Mouse (Mus musculus) cerebellum, adult 2 months (tissue): ENCODE measurements around the gene Ap3b1. TPM values are rescaled to one million over a fixed set of nuclear protein-coding genes. Genes with fewer than 3 reads are reported as not detected.

Source experiments
- DNase-seq, 2 experiments: peaks; one replicate each; pipeline ENCODE4 v3.0.0; 2021
- H3K27ac ChIP-seq: fragments of 200-500 bp; 2 replicates; pipeline ENCODE4 v1.5.1; 2012; ENCODE audit warnings: low read length, control low read depth, inconsistent platforms; ENCODE audit not compliant: insufficient read depth
- H3K27me3 ChIP-seq: fragments of 200-500 bp; 2 replicates; pipeline ENCODE4 v1.6.1; 2012; ENCODE audit warnings: inconsistent platforms, mild to moderate bottlenecking, low read length, moderate library complexity; ENCODE audit not compliant: control insufficient read depth, insufficient read depth
- H3K4me1 ChIP-seq: fragments of 200-500 bp; 2 replicates; pipeline ENCODE4 v1.6.1; 2011; ENCODE audit warnings: low read length; ENCODE audit not compliant: control insufficient read depth, insufficient read depth
- H3K4me3 ChIP-seq: fragments of 200-500 bp; replicated peaks from 2 replicates; pipeline ENCODE3; 2011; ENCODE audit warnings: mild to moderate bottlenecking, low read depth, low read length, control low read depth; ENCODE audit not compliant: insufficient read depth
- CTCF ChIP-seq: fragments of 200-500 bp; IDR thresholded peaks from 2 replicates; pipeline ENCODE4 v1.5.1; 2011; ENCODE audit warnings: low read depth, mild to moderate bottlenecking, control low read depth, low read length, moderate library complexity, borderline replicate concordance; ENCODE audit not compliant: insufficient read depth
- POLR2A ChIP-seq: fragments of 200-500 bp; IDR thresholded peaks from 2 replicates; pipeline ENCODE4 v1.6.1; 2011; ENCODE audit warnings: low read length, control low read depth, borderline replicate concordance; ENCODE audit not compliant: insufficient read depth
- WGBS: fragments of 180-500 bp; shearing (Covaris S2); methylation state at CpG from one replicate; pipeline ENCODE4 v1.1.7; 2018; 5-methylcytosine and 5-hydroxymethylcytosine counted together
- polyA plus RNA-seq: library from polyadenylated mRNA; depleted of rRNA; stranded (reverse); fragments of >200 nt; gene quantifications from 2 replicates; pipeline ENCODE4 v1.2.3, GENCODE M21; 2012; rRNA removed

Gene Ap3b1
- polyA plus RNA-seq, 1 experiment = 33.0 TPM

DNA sequence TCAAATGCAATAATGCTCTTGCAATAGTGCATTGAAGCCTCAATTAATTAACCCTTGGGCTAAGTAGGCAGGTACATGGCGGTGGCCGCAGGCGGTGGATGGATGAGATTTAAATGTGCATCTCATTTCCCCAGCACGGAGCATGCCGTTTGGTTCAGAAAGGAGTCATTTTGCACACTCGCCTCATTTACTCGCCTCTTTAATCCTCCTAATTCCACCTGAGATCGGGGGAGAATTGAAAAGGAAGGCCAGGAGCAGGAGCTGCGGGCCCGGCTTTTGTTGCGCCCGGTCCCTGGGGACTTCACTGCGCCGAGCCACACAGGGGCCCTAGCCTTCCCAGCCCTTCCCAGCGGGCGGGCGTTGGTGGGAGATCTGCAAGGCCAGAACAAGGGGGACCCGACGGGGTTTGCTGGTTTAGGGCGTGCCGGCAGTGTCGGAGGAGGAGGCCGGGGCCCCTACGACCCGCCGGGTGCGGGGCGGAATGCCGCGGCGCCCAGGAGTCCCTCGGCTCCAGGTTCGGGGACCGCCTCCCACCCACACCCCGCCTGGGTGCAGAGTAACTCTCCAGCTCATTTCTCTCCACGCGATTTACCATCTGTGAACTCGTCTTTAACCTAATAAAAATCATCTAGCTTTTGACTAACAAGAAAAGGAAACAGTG is 237.1 kb downstream of the Ap3b1 start:
- Histone ChIP-seq H3K27me3 (peaks cover 5% of the 10 kb centered on the region; the same call in 1 of the 2 replicates), H3K27ac (no peak overlapping the region), H3K4me3 (no peak overlapping the region), H3K4me1 (no peaks in the 10 kb centered on the region)
- no peak for DNase-seq
- WGBS = 3% methylated on average over 38 of the region's 38 CpGs
- no peak for TF ChIP-seq POLR2A
- TF ChIP-seq CTCF = no peak

DNA sequence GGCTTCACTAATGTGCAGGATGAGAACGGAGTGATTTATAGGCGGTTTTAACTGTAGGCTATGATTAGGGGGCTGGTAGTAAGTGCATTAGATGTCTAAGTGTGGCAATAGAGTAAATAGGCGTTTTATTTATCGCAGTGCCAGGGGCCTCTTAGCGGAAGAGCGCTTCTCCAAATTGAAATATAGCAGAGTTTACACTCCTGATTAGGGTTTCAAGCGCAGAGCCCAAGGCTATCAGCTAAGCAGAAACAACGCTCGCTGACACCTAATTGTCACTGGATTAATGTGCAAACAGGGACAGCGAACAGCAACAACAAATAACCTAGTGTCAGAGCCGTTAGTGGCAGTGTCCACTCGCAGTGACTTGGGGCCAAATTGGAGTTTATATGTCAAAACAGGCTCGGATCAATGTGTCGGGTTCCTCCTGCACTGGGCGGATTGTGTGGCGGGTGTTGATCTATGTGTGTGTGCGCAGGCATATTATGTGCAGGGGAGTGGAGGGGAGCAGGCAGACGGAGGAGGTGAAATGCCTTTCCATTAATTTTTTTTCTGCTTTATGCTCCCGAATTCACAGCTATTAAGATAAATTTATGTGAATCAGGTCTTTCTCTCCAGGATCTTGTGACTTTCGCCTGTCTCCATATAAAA is 237.8 kb downstream of the Ap3b1 start:
- DNase-seq = no peak
- Histone ChIP-seq H3K4me1 (no peaks in the 10 kb centered on the region), H3K27ac (no peak overlapping the region), H3K27me3 (peaks cover 5% of the 10 kb centered on the region; the same call in 1 of the 2 replicates), H3K4me3 (no peak overlapping the region)
- TF ChIP-seq POLR2A (no peak), CTCF (no peak)
- WGBS = 21% methylated on average over 20 of the region's 20 CpGs

DNA sequence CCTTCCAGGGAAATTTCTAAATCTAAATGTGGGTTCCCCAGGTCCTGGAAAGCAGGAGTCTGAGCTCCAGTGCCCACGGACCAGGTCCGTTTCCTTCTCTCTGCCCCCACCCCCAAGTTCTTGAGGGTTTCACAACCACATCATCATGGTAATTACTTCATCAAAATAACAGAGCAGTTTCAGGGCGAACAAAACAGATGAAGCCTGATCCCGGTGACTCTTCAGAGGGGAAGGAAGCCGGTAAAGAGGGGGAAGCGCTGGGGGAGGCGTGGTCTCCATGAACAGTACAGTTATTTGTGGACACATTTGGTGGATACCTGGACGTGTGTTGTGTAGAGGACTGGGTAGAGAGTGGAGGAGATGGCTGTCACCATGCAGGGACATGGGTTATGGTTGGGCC is 241.0 kb downstream of the Ap3b1 start:
- no peak for DNase-seq
- Histone ChIP-seq H3K4me1 (no peaks in the 10 kb centered on the region), H3K4me3 (no peak overlapping the region), H3K27me3 (peaks cover 5% of the 10 kb centered on the region; the same call in 1 of the 2 replicates), H3K27ac (no peak overlapping the region)
- WGBS = 46% methylated on average over 8 of the region's 8 CpGs
- TF ChIP-seq POLR2A = no peak
- no peak for TF ChIP-seq CTCF

GRCm38 (mm10) chr13:94607035-94607860 is 248.5 kb downstream of the Ap3b1 start:
- H3K4me1 ChIP-seq = no peaks in the 10 kb centered on the region
- H3K27ac ChIP-seq = no peak overlapping the region
- no peaks in the 10 kb centered on the region for H3K27me3 ChIP-seq
- no peak for DNase-seq
- TF ChIP-seq POLR2A (no peak), CTCF (no peak)
- WGBS = 76% methylated on average over 9 of the region's 9 CpGs
- no peak overlapping the region for H3K4me3 ChIP-seq

DNA sequence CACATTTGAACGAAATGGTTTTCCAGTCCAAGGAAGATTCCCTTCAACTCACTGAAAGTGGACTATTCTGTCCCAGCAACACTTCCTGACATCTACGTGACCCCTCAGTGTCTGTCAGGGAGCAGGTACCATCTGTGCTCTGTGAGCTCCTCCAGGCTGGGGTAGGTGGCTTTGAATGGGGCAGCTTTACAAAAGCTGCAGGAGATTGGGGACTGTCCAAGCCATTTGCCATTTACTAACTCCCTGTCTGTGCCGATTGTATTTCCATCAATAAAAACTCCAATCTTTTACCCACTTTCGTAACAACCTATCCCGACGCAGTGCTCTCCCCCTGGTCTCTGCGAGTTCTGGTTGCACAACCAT is 249.1 kb downstream of the Ap3b1 start:
- no peak overlapping the region for H3K27ac ChIP-seq
- no peak for TF ChIP-seq POLR2A
- no peak for TF ChIP-seq CTCF
- H3K27me3 ChIP-seq = no peaks in the 10 kb centered on the region; the same call in 1 of the 2 replicates
- 49% methylated on average over 7 of the region's 7 CpGs for WGBS
- DNase-seq = no peak
- no peaks in the 10 kb centered on the region for H3K4me1 ChIP-seq
- no peak overlapping the region for H3K4me3 ChIP-seq

DNA sequence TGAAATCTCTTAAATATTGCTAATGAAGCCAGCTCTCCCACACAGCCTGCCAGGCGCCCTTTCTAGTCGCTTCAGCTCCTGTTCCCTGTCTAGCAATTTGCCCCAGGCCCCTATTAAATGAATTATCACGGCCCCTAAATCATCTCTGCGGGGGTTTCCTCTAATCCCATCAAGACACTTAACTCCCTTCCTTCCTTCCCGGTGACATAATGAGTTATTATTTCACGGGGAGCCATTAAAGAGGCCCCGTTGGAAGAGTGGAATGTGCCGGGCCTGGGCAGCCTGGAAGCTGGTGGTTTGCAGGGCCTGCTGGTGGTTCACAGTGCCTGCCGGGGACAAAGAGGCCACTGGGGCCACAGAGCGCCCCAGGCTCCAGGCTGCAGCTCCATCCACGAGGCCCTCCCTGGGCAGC is 249.7 kb downstream of the Ap3b1 start:
- WGBS = 25% methylated on average over 11 of the region's 11 CpGs
- no peaks in the 10 kb centered on the region; the same call in 1 of the 2 replicates for H3K27me3 ChIP-seq

DNA sequence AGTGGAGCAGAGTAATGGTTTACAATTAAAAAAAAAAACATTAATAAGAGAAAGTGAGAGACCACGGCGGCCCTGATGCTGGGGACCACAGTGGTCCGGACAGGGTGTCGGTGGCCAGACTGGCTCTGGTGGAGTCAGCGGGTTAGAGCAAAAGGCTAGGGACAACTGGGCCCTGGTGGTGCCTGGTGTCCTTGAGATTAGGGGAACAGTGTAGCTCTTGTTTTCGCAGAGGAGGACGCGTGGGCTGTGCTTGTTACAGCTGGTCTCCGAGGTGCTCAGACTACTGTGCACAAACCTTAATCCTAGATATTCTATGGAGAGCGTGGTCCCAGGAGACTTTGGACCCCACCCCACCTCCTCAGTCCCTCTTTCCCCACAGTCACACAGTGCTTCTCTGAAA is 250.2 kb downstream of the Ap3b1 start:
- Histone ChIP-seq H3K4me3 (no peak overlapping the region), H3K27ac (no peak overlapping the region), H3K27me3 (no peaks in the 10 kb centered on the region; the same call in 1 of the 2 replicates), H3K4me1 (no peaks in the 10 kb centered on the region)
- TF ChIP-seq POLR2A = no peak
- no peak for TF ChIP-seq CTCF
- WGBS = 92% methylated on average over 10 of the region's 10 CpGs
- no peak for DNase-seq

More for the DNA sequence above, 249.7 kb downstream of the Ap3b1 start:
- DNase-seq = no peak
- Histone ChIP-seq H3K4me1 (no peaks in the 10 kb centered on the region), H3K4me3 (no peak overlapping the region), H3K27ac (no peak overlapping the region)
- TF ChIP-seq POLR2A (no peak), CTCF (no peak)

Other genes with a start within 250 kb of the Ap3b1 start
- 97.6 and 101 TPM in 2 replicates for gene Scamp1, start 73.1 kb upstream of the Ap3b1 start, polyA plus RNA-seq